Mouse (Mus musculus): ENCODE measurements around the gene Atg101.

Atg101 gene

GRCm38 (mm10) chr15:101255842-101256462 lies 28.1 kb upstream of the Atg101 start:
- no peak for DNase-seq (ENCODE audit: low spot score)

- DNase-seq (ENCODE audit: low spot score) = no peak
Observed at GRCm38 (mm10) chr15:101256463-101257206, 27.4 kb upstream of the Atg101 start.

- no peak for DNase-seq (ENCODE audit: low spot score)
Observed at GRCm38 (mm10) chr15:101258420-101258819, 25.7 kb upstream of the Atg101 start.

GRCm38 (mm10) chr15:101259922-101260321 lies 24.1 kb upstream of the Atg101 start:
- DNase-seq (ENCODE audit: low spot score) = no peak

- DNase-seq (ENCODE audit: low spot score) = peak; percentile 44
Observed at GRCm38 (mm10) chr15:101260387-101260786, 23.7 kb upstream of the Atg101 start.

GRCm38 (mm10) chr15:101260874-101261622 lies 23.0 kb upstream of the Atg101 start:
- no peak for DNase-seq (ENCODE audit: low spot score)

GRCm38 (mm10) chr15:101262502-101262901 lies 21.6 kb upstream of the Atg101 start:
- DNase-seq (ENCODE audit: low spot score) = no peak

- DNase-seq (ENCODE audit: low spot score) = peak; percentile 96
Observed at GRCm38 (mm10) chr15:101266132-101266963, 17.7 kb upstream of the Atg101 start.

- DNase-seq (ENCODE audit: low spot score) = peak; percentile 78
Observed at GRCm38 (mm10) chr15:101267053-101268032, 16.7 kb upstream of the Atg101 start.

GRCm38 (mm10) chr15:101270101-101270820 lies 13.8 kb upstream of the Atg101 start:
- DNase-seq (ENCODE audit: low spot score) = no peak

- DNase-seq (ENCODE audit: low spot score) = no peak
Observed at GRCm38 (mm10) chr15:101271107-101271506, 13.0 kb upstream of the Atg101 start.

- no peak for DNase-seq (ENCODE audit: low spot score)
Observed at GRCm38 (mm10) chr15:101271513-101271912, 12.6 kb upstream of the Atg101 start.

GRCm38 (mm10) chr15:101274380-101274779 lies 9.7 kb upstream of the Atg101 start:
- DNase-seq (ENCODE audit: low spot score) = no peak

- no peak for DNase-seq (ENCODE audit: low spot score)
Observed at GRCm38 (mm10) chr15:101277351-101277899, 6.6 kb upstream of the Atg101 start.

- DNase-seq (ENCODE audit: low spot score) = no peak
Observed at GRCm38 (mm10) chr15:101278589-101278988, 5.5 kb upstream of the Atg101 start.

GRCm38 (mm10) chr15:101279430-101279999 lies 4.6 kb upstream of the Atg101 start:
- DNase-seq (ENCODE audit: low spot score) = no peak

- DNase-seq (ENCODE audit: low spot score) = no peak
Observed at GRCm38 (mm10) chr15:101282471-101282870, 1.6 kb upstream of the Atg101 start.

- DNase-seq (ENCODE audit: low spot score) = peak; percentile 67
Observed at GRCm38 (mm10) chr15:101283183-101283910, 725 bp upstream of the Atg101 start.

All from urinary bladder, postnatal 14 days (tissue).